Mouse (Mus musculus): ENCODE measurements around the gene Npas3. TPM values are rescaled to one million over a fixed set of nuclear protein-coding genes. Genes with fewer than 3 reads are reported as not detected.
A peak's percentile ranks its signal among the peaks of the same experiment; 100 is the strongest.

Gene Npas3
- total and polyA plus RNA-seq, 2 experiments from 2014 or later, result 16.6 to 28.3 TPM

DNA sequence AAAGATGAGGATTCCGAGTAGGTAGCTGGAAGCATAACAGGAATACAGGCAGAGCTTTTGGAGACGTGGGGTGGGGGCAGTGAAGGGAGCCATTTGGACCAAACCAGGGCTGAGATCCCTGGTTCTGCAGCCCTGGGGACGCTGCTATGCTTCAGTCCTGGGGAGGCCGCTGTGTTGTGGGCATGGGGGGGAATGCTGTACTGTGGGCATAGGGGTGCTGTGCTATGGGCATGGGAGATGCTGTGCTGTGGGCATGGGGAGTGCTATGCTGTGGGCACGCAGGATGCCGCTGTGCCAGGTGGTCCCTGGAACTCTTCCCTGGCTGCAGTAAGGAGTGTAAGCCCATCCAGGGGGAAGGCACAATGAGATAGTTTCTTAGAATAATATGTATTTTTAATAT is 81.7 kb downstream of the Npas3 start:
- Histone ChIP-seq H3K9ac (no peak overlapping the region), H3K27me3 (ENCODE audit: insufficient read depth, low read length) (peaks cover 5% of the 10 kb centered on the region), H3K4me2 (ENCODE audit: low read depth) (no peak overlapping the region), H3K4me1 (ENCODE audit: insufficient read depth) (no peaks in the 10 kb centered on the region), H3K36me3 (ENCODE audit: insufficient read depth) (no peaks in the 10 kb centered on the region), H3K27ac (ENCODE audit: low read depth, low read length) (no peak overlapping the region), H3K4me3 (ENCODE audit: low read depth, low read length) (no peak overlapping the region), H3K9me3 (ENCODE audit: low read length) (no peaks in the 10 kb centered on the region)
- WGBS, result 85% methylated on average over 6 of the region's 6 CpGs
- no peak for TF ChIP-seq CTCF (IDR thresholded peaks at IDR 0.05; ENCODE audit: low read depth)
- ATAC-seq (no peak), DNase-seq (no peak)

DNA sequence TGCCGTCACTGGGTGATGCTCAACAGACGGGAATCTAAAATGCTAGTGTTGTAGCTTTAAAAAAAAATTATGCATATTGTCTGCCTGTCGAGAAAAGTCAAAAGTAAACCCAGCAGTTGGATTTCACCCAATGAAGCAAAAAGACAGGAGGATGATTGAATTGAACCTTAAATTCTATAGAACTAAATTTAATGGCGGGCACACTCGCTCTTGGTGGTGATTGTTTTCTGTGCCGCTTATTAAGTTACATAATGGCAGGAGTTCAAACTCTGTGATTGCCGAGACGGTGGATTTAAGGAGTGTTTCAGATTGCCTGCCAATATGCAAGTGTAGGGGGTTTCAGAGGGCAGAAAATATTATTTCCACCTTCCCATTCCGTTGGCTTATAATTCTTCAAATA is 82.9 kb downstream of the Npas3 start:
- DNase-seq, result peak; percentile 20
- no peak overlapping the region for H3K9ac ChIP-seq
- ATAC-seq, result no peak
- no peak overlapping the region for H3K27ac ChIP-seq (ENCODE audit: low read depth, low read length)
- H3K9me3 ChIP-seq (ENCODE audit: low read length), result no peaks in the 10 kb centered on the region
- H3K36me3 ChIP-seq (ENCODE audit: insufficient read depth), result no peaks in the 10 kb centered on the region
- no peaks in the 10 kb centered on the region for H3K4me1 ChIP-seq (ENCODE audit: insufficient read depth)
- TF ChIP-seq CTCF (IDR thresholded peaks at IDR 0.05; ENCODE audit: low read depth), result no peak
- H3K4me3 ChIP-seq (ENCODE audit: low read depth, low read length), result no peak overlapping the region
- peaks cover 5% of the 10 kb centered on the region for H3K27me3 ChIP-seq (ENCODE audit: insufficient read depth, low read length)
- H3K4me2 ChIP-seq (ENCODE audit: low read depth), result peak overlapping the region; percentile 23; the same call in 1 of the 2 replicates
- 18% methylated on average over 9 of the region's 9 CpGs for WGBS

DNA sequence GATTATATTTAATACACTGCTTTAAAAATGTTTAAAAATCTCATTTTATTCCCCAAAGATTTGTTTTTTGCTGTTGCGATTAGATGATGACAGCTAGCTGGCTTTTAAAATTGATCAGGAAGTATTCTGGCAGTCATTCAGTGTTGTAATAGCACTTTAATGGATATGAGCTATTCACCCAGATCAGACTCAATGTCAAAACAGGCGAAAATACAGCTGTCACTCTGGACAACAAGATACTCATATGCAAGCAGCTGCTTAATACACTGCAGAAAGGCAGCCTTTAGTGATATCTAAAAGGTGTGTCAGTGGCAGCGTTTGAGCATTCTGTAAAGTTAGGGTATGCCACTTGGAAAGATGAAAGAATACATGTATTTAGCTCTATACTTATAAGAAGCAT is 83.3 kb downstream of the Npas3 start:
- Histone ChIP-seq H3K27ac (ENCODE audit: low read depth, low read length) (no peak overlapping the region), H3K9ac (no peak overlapping the region), H3K9me3 (ENCODE audit: low read length) (no peaks in the 10 kb centered on the region), H3K4me2 (ENCODE audit: low read depth) (peak overlapping the region; percentile 23; the same call in 1 of the 2 replicates), H3K4me3 (ENCODE audit: low read depth, low read length) (no peak overlapping the region), H3K36me3 (ENCODE audit: insufficient read depth) (no peaks in the 10 kb centered on the region), H3K4me1 (ENCODE audit: insufficient read depth) (no peaks in the 10 kb centered on the region), H3K27me3 (ENCODE audit: insufficient read depth, low read length) (peaks cover 5% of the 10 kb centered on the region)
- ATAC-seq (no peak), DNase-seq (peak; percentile 24)
- WGBS, result 27% methylated on average over 3 of the region's 3 CpGs
- no peak for TF ChIP-seq CTCF (IDR thresholded peaks at IDR 0.05; ENCODE audit: low read depth)

DNA sequence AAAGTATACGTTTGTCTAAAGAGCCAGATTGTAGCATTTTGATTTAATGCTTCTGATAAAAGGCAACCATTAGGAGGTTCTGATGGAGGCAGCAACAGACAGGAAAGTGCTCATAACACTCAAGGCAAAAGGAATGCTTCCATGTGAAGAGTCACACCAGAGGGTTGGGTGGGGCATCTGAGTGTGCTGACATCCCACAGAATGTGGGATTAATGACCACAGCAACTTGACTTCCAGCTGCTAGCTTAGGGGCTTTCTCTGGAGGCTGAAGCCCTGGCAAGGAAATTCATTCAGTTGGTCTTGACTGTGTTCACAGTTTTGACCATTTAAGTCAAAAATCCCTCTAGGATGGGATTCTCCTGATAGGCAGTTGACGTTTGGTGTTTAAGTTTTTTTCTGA is 84.8 kb downstream of the Npas3 start:
- Histone ChIP-seq H3K27ac (ENCODE audit: low read depth, low read length) (no peak overlapping the region), H3K4me1 (ENCODE audit: insufficient read depth) (peaks cover 3% of the 10 kb centered on the region; the same call in 1 of the 2 replicates), H3K9ac (no peak overlapping the region), H3K27me3 (ENCODE audit: insufficient read depth, low read length) (no peaks in the 10 kb centered on the region), H3K4me3 (ENCODE audit: low read depth, low read length) (no peak overlapping the region), H3K9me3 (ENCODE audit: low read length) (no peaks in the 10 kb centered on the region), H3K4me2 (ENCODE audit: low read depth) (no peak overlapping the region), H3K36me3 (ENCODE audit: insufficient read depth) (no peaks in the 10 kb centered on the region)
- TF ChIP-seq CTCF (IDR thresholded peaks at IDR 0.05; ENCODE audit: low read depth), result no peak
- WGBS, result 84% methylated on average over 2 of the region's 2 CpGs
- DNase-seq (no peak), ATAC-seq (no peak)

DNA sequence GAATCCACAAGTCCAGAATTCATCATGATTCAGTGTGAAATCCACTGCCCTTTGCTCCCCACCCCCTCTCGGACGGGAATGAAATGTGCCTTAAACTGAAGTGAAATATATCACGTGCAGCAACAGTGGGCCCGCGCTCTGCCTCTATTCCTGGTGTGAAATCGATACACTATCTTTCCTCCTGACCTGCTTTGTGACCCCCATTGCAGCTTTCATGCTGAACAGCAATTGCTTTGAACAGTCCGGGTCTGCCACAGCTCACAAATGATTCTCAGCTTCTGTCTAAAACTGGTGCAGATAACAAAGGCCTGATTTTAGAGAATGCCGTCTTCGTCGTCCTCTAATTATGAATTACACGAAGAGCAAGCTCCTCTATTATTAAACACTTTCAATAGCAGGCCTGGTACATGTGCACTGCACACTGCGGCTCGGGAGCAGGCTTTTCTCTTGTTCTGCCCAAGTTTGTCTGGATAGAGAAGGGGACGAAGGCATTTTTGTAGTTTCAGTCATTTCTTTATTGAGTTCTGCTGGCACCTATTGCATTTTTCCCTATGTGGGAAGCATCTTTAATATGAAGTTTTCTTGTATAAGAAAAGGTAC is 90.0 kb downstream of the Npas3 start:
- H3K4me3 ChIP-seq (ENCODE audit: low read depth, low read length), result no peak overlapping the region
- WGBS, result 26% methylated on average over 14 of the region's 14 CpGs
- ATAC-seq (no peak), DNase-seq (peak; percentile 14)
- no peaks in the 10 kb centered on the region for H3K36me3 ChIP-seq (ENCODE audit: insufficient read depth)
- H3K9ac ChIP-seq, result no peak overlapping the region
- no peak for TF ChIP-seq CTCF (IDR thresholded peaks at IDR 0.05; ENCODE audit: low read depth)
- no peak overlapping the region for H3K27ac ChIP-seq (ENCODE audit: low read depth, low read length)
- H3K27me3 ChIP-seq (ENCODE audit: insufficient read depth, low read length), result no peaks in the 10 kb centered on the region
- no peaks in the 10 kb centered on the region for H3K9me3 ChIP-seq (ENCODE audit: low read length)
- H3K4me1 ChIP-seq (ENCODE audit: insufficient read depth), result peaks cover 4% of the 10 kb centered on the region; the same call in 1 of the 2 replicates
- no peak overlapping the region for H3K4me2 ChIP-seq (ENCODE audit: low read depth)

DNA sequence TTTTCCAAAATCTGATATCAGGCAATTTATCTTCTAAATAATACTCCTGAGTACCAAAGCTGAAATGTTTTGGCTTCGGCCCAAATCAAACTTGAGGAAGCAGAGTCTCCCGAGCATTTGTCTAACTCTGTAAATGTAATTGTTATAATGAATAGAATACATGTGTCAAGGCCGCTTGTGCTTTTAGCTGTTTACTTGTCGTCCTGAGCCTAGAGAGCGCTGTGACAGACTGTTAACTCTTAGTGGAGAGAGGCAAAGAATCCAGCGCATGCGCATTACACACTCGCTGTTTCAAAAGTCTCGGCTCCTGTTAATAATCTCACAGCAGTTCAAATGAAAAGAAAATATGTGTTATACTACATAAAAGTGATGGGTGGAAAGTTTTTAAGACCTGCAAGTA is 94.3 kb downstream of the Npas3 start:
- H3K4me1 ChIP-seq (ENCODE audit: insufficient read depth), result peaks cover 4% of the 10 kb centered on the region; the same call in 1 of the 2 replicates
- no peak overlapping the region for H3K9ac ChIP-seq
- H3K27me3 ChIP-seq (ENCODE audit: insufficient read depth, low read length), result no peaks in the 10 kb centered on the region
- no peak for TF ChIP-seq CTCF (IDR thresholded peaks at IDR 0.05; ENCODE audit: low read depth)
- ATAC-seq (no peak), DNase-seq (peak; percentile 42)
- 38% methylated on average over 9 of the region's 9 CpGs for WGBS
- H3K4me2 ChIP-seq (ENCODE audit: low read depth), result no peak overlapping the region; the same call in 1 of the 2 replicates
- no peak overlapping the region for H3K27ac ChIP-seq (ENCODE audit: low read depth, low read length)
- no peaks in the 10 kb centered on the region for H3K36me3 ChIP-seq (ENCODE audit: insufficient read depth)
- no peaks in the 10 kb centered on the region for H3K9me3 ChIP-seq (ENCODE audit: low read length)
- H3K4me3 ChIP-seq (ENCODE audit: low read depth, low read length), result no peak overlapping the region

DNA sequence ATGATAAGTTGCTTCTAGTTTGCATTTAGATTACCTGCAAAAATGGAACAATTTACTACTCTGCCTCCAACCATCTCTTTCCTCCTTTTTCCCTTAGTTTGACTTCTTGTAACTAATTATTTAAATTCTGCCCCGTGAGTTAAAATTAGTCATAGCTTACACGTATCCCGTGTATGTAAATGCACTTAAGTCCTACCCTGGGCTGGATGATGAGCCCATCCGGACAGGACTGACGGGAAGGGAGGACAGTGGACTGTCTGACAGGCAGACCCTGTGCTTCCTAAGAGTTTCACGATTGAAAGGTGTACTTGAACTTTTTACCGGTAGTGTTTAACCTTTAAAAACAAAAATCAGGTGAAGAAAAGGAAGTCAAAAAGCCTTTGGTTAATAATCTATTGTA is 103.4 kb downstream of the Npas3 start:
- no peaks in the 10 kb centered on the region for H3K4me1 ChIP-seq (ENCODE audit: insufficient read depth)
- H3K27ac ChIP-seq (ENCODE audit: low read depth, low read length), result no peak overlapping the region
- DNase-seq (no peak), ATAC-seq (no peak)
- H3K27me3 ChIP-seq (ENCODE audit: insufficient read depth, low read length), result no peaks in the 10 kb centered on the region
- H3K4me3 ChIP-seq (ENCODE audit: low read depth, low read length), result no peak overlapping the region
- H3K9me3 ChIP-seq (ENCODE audit: low read length), result no peaks in the 10 kb centered on the region
- TF ChIP-seq CTCF (IDR thresholded peaks at IDR 0.05; ENCODE audit: low read depth), result no peak
- H3K9ac ChIP-seq, result no peak overlapping the region
- H3K4me2 ChIP-seq (ENCODE audit: low read depth), result no peak overlapping the region
- H3K36me3 ChIP-seq (ENCODE audit: insufficient read depth), result no peaks in the 10 kb centered on the region
- 73% methylated on average over 7 of the region's 7 CpGs for WGBS

All from forebrain, postnatal 0 days (tissue).